Mouse (Mus musculus): ENCODE data around the gene Slc22a5. TPM values are rescaled to one million over a fixed set of nuclear protein-coding genes. Genes with fewer than 3 reads are reported as not detected.

The Slc22a5 gene
- total RNA-seq (2022), result 10 to 100 TPM; 11.4 to 13.4 (median 12.1) TPM

DNA sequence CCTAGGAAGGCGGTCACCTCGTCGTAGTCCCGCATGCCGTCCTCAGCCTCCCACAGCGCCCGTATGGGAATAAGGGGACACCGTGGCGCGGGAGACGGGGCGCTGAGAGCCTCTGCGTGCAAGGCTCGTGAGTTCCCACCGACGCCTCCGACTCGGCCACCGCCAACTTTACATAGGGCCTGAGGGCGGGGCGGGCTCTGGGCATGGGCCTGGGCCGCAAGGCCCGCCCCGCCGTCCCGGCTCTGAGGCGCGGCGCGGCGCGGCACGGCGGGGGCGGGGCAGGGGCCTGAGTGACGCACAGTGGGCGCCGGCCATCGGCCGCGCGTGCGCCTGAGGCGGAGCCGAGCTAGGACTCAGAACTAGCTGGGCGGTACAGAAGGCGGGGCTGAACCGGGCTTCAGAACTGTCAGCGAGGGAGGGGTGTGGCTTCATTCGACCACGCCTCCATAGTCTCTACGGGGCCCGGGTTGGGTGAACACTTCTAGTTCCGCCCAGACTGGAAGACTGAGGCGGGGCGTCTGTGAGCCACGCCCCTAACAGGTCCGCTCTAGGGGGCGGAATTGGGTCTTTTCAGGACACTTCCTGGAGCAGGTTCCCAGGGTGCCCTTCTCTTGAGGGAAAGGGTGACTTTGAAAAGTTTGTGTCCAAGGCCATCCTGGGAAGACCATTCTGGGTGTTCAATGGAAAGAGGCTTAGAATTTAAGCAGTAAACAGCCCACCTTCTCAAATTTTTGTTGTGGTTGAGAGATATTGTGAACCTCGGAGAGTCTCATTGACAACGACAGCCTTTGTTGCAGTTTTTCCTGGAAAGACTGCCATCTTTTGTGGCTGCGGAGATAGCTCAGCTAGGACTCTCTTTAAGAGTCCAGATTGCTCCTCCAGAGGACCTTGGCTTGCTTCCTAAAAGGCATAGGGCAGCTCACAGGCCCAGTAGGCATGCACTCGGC, at the start of gene Slc22a5:
Slc22a5 (minus strand) TSS at position 156 of the 947 bp plus-strand sequence.
- DNase-seq (ENCODE audit: low spot score in 2 of 2), result peak; percentile 99

DNA sequence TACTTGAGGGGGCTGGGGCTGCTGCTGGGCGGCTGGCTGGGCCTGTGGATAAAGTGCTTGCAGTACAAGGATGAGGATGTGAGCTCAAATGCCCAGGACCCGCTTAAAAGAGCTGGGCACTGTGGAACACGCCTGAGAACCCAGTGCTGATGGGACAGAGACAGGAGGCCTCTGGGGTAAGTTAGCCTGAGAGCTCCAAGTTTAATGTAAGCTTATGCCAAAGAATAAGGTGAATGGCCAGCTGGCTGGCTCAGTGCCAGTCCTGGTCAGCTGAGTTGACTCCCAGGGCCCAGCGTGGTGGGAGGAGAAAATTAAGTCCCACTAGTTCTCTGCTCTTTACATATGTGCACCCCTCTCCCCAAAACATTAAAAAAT, 40.5 kb upstream of the Slc22a5 start:
- DNase-seq (ENCODE audit: low spot score in 2 of 2), result peak in 1 of 2 experiments; percentile 6

DNA sequence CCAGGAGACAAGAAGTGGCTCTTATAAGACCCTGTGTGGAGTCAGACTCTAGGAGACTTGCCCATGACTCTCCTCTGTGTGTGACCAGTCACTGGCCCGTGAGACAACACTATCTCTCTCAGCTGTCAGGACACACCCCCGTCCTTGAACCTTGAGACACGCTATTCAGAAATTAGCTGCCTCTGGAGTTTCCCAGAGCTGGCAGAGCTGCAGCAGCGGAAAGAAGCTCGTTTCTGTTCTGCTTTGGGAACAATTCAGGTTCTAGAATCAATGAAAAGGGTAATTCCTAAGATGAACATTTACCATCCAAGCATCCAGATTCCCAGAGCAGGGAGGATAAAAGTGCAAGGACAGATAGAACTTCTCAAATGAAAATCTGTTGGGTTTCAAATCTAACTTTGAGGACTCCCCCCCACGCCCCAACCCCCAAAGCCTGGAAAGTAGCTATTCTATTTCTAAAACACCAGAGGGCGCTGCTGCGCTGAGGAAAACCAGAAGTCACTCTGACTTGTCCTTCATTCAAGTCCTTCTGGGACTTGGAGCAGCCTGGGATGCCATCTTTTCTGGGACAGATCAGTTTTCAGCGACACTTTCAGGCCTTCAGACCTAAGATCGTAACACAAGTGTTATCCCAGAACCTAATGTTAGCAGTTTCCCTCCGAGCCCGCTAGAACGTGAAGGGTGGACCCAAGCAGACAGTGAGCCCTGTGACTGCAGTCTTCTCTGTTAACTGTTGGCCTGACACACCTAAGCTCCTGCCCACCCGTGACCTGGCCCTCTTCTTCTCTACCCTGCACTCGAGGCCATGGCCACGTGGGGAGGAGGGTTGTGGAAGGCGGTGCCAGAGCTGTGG, 39.9 kb upstream of the Slc22a5 start:
- DNase-seq (ENCODE audit: low spot score in 2 of 2), result peak; percentile 14 to 48

DNA sequence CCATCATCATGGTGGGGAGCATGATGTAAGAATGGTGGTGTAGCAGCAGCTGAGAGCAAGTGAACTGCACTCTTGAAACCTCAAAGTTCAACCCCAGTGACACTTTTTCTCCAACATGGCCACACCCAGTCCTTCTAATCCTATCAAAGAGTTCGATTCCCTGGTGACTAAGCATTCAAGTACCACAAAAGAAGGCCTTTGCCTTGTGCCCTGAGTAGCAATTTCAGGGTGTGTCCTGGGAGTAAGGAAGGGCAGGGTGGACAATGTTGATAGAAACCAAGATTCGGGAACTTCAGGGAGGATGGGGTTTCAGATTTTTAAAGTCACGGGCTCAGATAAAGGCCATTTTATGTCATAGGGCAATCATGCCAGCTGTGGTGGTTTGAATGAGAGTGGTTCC, 38.3 kb upstream of the Slc22a5 start:
- no peak for DNase-seq (ENCODE audit: low spot score in 2 of 2)

DNA sequence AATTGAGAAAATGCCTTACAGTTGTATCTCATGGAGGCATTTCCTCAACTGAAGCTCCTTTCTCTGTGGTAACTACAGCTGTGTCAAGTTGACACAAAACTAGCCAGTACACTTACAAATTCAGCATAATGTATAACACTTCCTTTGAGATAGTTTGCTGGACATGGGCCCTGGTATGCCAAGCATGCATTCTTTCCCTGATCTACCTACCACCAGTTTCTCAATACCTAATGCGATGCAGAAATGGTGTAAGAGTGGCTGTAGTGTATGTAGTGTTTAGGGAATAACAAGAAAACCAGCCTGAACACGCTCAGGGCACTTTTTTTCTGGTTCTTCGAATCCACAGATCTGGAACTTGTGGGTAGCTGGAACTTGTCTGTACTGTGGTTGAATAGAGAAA, 37.1 kb upstream of the Slc22a5 start:
- no peak for DNase-seq (ENCODE audit: low spot score in 2 of 2)

DNA sequence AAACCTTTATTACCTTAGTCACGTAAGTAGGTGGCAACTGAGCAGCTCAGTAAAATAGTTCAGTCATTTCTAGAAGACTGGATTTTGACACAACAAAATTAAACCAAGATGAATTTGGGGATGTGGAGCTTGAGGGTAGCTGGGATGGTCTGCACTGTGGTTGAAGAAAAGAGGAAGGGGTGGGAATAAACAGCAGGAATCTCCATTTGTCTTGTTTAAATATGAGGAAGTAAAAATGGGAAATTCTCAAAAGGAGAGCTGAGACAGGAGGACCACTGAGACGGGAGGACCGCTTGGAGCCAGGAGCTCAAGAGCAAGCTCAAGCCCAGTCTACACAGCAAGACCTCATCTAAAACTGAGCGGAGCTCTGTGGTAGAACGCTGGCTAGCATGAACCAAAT, 34.8 kb upstream of the Slc22a5 start:
- DNase-seq (ENCODE audit: low spot score in 2 of 2), result no peak

DNA sequence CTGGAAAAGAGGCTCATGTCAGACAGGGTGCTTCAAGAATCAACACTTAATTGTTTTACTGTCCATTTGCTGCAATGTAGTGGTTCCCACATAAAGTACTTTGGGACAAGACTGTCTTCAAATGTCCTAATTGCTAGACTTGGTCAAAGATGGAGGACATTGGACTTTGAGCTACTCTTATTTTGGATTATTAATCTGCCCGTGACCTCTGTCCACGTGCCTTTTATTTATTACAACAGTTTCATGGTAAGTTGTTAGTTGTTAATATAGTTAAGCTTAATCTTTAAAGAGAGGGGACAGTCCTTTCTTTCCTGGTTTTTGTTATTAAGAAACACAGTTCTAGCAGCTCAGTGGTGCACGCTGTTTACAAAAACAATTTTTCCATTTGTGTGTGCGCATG, 27.4 kb upstream of the Slc22a5 start:
- DNase-seq (ENCODE audit: low spot score in 2 of 2), result no peak

DNA sequence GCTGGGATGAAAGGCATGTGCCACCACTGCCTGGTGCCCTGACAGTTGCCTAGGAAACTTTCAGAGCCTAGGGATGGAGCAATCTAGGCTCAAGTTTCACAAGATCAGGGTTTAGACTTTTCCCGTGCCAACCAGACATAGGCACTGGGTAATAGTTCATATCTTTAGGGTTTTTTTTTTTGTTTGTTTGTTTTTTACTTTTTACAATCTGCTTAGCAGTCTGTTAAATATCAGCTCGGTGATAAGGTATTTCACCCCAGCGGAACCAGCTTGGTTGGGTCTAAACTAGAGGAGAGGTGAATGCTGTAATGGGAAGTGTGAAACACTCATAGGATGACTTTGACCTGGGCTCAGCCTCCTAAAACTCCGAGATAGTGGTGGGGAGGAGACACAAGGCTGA, 19.6 kb upstream of the Slc22a5 start:
- DNase-seq (ENCODE audit: low spot score in 2 of 2), result no peak

DNA sequence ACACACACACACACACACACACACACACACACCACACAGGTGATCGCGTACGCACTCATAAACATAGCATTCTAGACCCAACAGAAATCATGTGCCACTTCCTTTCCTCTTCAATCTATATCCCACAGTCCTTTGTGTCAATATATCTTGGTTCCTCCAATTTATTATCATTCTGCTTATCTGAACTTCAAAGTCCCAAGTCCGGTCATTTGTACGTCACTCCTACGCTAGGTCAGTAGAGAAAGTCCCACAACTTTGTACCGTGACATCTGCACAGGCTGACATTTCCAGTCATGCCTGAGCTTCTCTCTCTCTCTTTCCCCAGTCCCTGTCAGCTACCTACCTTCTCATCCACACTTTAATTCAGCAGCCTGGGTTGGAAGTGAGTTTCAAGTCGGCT, 17.2 kb upstream of the Slc22a5 start:
- DNase-seq (ENCODE audit: low spot score in 2 of 2), result no peak

DNA sequence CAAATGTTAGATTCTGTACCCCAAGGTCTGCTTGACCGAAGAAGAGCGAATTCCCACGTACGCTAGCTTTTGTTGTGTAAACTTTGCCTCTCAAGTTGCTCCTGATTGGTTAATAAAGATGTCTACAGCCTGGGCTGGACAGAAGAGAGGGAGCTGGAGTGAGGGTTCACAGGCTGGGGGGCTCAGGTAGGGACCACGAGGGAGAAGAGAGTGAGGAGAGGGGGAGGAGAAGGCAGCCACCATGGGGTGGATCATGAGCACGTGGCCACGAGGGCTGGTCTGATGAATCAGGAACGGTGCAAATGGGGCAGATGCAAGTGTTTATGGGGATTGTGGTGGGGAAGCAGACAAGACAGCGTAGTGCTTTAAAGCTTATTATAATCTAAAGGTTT, 13.1 kb upstream of the Slc22a5 start:
- DNase-seq (ENCODE audit: low spot score in 2 of 2), result no peak

DNA sequence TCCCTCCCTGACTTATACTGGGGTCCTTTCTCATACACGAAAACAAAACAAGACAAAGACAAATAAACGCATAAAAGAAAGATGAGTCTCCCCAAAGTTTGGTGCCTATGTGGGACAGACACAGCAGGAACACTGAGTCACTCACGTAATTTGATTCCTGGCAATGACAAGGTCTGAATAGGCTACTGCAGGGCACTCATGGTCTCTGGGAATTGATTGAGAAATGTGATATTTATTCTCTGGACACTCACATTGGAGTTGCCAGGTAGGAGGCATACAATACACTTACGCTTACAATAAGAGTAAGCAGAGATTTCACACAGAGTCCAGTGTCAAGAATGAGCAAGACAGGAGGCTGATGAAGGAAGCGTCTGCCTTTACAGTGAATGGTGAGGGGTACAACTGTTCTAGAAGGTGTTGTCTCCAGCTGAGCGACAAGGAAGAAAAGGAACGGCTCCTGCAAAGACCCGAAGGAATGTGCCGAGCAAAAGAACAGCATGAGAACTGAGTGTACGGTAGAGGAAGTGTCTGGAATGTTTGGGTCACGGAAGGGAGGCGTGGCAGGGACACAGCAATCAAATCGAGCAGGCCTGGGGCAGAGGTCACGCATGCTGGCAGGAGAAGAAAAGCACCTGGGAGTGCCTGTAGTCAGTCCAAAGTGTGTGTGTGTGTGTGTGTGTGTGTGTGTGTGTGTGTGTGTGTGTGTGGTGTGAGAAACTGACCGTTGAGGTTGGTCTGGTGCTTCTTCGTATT, 12.5 kb upstream of the Slc22a5 start:
- no peak for DNase-seq (ENCODE audit: low spot score in 2 of 2)

DNA sequence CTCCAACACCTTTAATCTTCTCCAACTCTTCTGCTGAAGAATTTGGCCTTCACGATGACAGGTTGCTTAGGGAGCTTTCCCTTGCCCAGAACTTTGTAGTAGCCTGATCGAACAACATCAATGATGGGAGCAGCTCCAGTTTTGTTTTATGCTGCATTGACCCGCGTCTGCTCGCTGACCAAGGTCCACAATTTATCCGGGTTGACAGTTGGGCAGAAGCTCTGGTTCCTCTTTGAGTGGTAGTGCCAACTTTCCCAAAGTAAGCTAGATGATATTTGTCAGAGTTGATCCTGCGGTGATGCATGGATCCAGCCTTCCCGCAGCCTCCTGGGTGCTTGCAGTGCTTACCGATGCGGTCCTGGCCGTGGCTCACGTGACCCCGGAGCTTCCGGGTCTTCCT, 11.3 kb upstream of the Slc22a5 start:
- DNase-seq (ENCODE audit: low spot score in 2 of 2), result no peak

DNA sequence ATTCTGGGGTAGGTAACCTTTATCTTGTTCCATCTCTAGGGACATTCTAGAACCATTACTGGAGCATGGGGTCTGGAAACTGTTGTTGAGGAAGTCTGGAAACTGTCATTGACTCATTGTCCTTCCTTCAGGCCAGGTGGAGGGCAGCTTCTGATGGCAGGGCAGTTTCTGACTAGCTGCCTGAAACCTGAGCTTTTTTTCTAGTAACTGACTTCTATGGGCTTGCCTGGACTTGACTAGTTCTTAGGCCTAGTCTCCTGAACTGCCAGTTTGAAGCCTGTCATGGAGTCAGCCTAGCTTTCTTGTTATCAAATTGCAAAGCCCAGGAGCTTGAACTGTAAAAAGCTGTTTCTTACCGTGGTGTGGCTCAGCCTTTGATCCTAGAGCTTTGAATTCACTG, 9.5 kb upstream of the Slc22a5 start:
- no peak for DNase-seq (ENCODE audit: low spot score in 2 of 2)

DNA sequence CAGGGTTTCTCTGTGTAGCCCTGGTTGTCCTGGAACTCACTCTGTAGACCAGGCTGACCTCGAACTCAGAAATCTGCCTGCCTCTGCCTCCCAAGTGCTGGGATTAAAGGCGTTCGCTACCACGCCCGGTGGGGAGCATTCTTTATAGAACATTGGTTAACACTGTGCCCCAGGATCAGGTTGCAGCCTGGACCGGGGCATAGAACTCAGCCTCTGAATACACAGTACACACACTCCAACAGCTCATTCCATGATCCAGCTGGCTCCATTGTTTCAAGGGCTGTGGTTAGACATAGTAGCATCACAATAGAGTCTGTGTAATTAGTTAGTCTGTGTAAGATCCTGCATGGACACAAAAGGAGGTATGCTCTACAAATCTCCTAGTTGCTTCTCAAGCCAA, 8.5 kb upstream of the Slc22a5 start:
- DNase-seq (ENCODE audit: low spot score in 2 of 2), result no peak

DNA sequence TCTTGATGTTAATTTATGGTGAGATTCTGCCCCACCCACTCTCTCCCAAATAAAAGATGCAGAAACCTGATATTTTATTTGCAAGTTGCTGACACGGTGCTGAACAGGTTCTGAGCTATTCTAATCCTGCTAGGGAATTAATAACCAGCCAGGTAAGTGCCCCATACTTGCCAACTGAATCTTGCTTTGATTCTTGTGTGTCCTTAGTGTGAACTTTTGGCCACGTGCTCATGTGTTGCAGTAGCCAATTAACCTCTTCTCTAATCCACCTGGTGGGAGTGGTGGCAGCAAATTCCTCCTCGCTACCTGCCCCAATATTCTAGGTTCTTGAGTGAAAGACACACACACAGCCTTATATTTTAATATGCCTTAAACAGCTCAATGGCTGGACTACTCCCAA, 7.5 kb upstream of the Slc22a5 start:
- DNase-seq (ENCODE audit: low spot score in 2 of 2), result no peak

DNA sequence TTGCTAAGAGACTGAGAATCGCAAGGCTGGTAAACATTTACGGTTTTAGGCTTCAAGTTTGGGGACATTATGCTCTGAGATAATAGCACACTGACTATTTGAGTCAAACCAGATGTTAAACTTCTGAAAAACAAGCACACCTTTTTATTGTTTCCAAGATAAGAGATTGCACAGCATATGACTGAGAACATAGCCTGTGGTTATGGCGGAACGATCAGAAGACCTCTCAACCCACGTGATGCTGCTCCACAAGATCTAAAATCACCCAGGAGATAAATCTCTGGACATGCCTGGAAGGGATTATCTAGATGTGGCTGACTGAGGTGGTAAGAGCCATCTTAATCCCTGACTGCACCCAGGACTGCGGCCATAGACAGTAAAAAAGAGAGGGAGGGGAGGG, 5.5 kb upstream of the Slc22a5 start:
- DNase-seq (ENCODE audit: low spot score in 2 of 2), result no peak

DNA sequence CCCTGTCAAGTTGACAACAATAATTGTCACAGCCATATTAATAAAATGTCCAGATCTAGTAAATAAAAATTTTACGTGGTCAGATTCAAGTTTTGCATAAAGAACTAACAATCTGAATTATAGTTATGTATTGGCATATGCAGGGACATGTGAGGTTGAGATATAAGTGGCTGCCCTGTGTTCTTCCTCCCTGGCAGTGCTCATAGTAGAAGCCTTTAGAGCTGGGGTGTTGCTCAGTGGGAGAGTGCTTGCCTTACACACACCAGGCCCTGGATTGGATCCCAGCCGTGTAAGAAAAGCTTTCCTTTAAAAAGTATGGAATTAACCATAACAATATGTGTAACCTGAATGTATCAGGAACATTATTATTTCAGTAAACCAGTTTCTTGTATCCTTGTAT, 2.0 kb upstream of the Slc22a5 start:
- DNase-seq (ENCODE audit: low spot score in 2 of 2), result no peak

DNA sequence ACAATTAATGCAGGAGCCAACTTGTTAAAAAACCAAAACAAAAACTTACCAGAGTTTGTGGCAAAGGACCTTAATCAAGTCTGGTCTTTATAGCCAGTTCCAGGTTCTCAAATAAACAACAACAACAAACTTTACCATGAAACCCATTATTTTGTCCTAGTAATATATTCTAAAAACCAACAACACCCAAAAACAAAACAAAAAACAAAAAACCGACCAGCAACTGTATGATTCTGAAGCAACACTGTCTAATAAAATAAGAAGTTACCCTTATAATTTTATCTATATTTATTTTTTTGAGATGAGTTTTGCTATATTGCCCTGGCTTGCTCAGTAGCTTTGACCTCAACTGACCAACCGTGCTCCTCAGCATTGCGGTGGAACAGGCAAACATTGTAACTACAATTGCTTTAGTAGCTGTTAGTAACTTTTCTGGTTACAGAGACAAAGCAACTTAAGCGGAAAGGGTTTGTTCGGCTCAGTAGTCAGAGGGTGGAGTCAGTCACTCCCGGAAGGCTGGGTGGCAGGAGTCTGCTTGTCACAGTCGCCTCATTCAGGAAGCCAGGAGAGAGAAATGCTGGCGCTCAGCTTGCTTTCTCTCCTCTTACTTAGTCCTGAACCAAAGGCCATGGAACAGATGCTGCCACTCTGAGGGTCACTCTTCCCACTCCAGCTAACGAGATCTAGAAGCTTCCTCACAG, 1.4 kb upstream of the Slc22a5 start:
- DNase-seq (ENCODE audit: low spot score in 2 of 2), result no peak

DNA sequence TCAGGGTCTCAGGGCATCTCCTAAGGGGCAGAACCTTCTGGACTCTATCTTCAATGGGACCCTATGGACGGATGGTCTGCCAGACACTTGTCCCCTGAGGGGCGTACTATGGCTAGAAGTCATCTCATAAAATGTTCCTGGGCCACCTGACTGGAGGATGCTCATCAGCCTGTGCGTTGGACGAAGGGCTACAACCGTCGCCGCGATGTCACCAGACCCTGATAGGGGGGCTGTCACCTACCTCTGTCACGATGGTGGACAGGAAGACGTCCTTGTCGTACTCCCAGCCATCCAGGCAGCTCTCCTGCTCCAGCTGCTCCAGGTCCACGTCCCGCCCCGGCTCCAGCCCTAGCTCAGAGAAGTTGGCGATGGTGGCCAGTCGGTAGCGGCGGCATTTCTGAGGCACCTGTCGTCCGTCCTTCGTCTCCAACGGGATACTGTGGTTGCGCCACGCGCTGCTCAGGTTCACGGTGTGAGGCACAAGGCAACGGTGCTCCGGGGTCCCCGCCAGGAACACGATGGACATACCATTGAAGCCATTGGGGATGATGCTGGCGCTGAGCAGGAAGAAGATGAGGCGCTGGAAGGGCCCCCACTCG, 455 bp downstream of the Slc22a5 start:
- peak in 1 of 2 experiments; percentile 23 for DNase-seq (ENCODE audit: low spot score in 2 of 2)

DNA sequence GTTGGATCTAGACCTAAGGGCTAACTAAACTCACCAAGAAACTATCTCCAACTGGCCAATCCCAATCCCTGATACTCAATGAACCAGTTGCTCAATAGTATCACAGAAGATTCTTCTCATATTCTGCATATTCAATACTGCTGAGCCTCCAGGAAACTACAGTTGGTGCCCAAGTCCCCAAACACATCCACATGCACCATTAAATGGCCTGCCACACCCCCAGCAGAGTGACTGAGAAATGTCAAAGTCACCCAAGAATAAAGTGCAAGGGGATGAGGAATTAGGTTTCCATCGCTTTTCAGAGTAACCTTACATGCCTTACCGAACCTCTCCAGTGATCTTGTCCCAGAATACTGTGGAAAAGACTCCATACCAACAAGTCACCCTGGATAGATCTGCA, 1.2 kb downstream of the Slc22a5 start:
- DNase-seq (ENCODE audit: low spot score in 2 of 2), result no peak
